26 mouse cellular contexts compared by ENCODE assay signal in genomic region chr10:95950194-95950593, GRCm38 (mm10). TPM values are rescaled to one million over a fixed set of nuclear protein-coding genes. Genes with fewer than 3 reads are reported as not detected.
A peak's percentile ranks its signal among the peaks of the same experiment; 100 is the strongest.
DNase-seq lines count a peak whose midpoint lies in the region; ATAC-seq and TF ChIP-seq lines count a peak whose summit lies in the region.
"Had no signal": no experiment of that assay in that cellular context is flagged by ENCODE, and none has a peak within 500 bp of the region (broad histone marks: within the 10 kb centered on the region; RNA-seq: fewer than 3 reads in every experiment).

No protein-coding gene starts in this region.

- H3K4me2 ChIP-seq in intestine, embryonic 15.5 days (replicated peaks) = no peak overlapping the region
- H3K4me2 ChIP-seq in intestine, postnatal 0 days (replicated peaks; ENCODE audit: low read depth) = peak overlapping the region; percentile 27; the same call in 1 of the 2 replicates
- H3K4me2 ChIP-seq: embryonic facial prominence, embryonic 13.5 days; embryonic facial prominence, embryonic 15.5 days; forebrain, embryonic 12.5 days had no signal

- H3K36me3 ChIP-seq in intestine, embryonic 15.5 days = no peaks in the 10 kb centered on the region
- no peaks in the 10 kb centered on the region for H3K36me3 ChIP-seq in intestine, postnatal 0 days (ENCODE audit: control insufficient read depth, insufficient read depth)
- H3K36me3 ChIP-seq: embryonic facial prominence, embryonic 13.5 days; embryonic facial prominence, embryonic 15.5 days; forebrain, embryonic 10.5 days; forebrain, embryonic 12.5 days had no signal

- H3K4me3 ChIP-seq in intestine, embryonic 15.5 days (replicated peaks) = no peak overlapping the region
- H3K4me3 ChIP-seq in intestine, postnatal 0 days (ENCODE audit: low read depth, low read length) = no peak overlapping the region
- H3K4me3 ChIP-seq: embryonic facial prominence, embryonic 13.5 days; embryonic facial prominence, embryonic 15.5 days; erythroblast, embryonic 14.5 days; forebrain, embryonic 10.5 days; forebrain, embryonic 12.5 days had no signal

- 0 out of 2 replicates have a peak, but pooled peaks cover 4% of the 10 kb centered on the region for H3K4me1 ChIP-seq in intestine, embryonic 15.5 days (replicated peaks)
- H3K4me1 ChIP-seq in intestine, postnatal 0 days (replicated peaks; ENCODE audit: control insufficient read depth, insufficient read depth, low read length) = 0 out of 2 replicates have a peak, but pooled peaks cover 3% of the 10 kb centered on the region
- H3K4me1 ChIP-seq: embryonic facial prominence, embryonic 13.5 days; embryonic facial prominence, embryonic 15.5 days; forebrain, embryonic 10.5 days; forebrain, embryonic 12.5 days had no signal

- peak; percentile 37 for DNase-seq in heart, adult 11 months
- DNase-seq in heart, postnatal 10 days = no peak
- DNase-seq in kidney, postnatal 10 days = no peak
- DNase-seq: adrenal gland, adult 8-10 months; adrenal gland, postnatal 14 days; adrenal gland, postnatal 36 days; B cell, adult 2 months; cerebellum, adult 11-12 months; cerebellum, adult 2 months; cerebellum, adult 9-10 months; cerebellum, postnatal 14 days; cerebellum, postnatal 36 days; embryo, embryonic 11 days had no signal

- no peak for TF ChIP-seq CTCF in intestine, postnatal 0 days (IDR thresholded peaks at IDR 0.05; ENCODE audit: low read depth)

- 67% methylated on average over 5 of the region's 5 CpGs for WGBS in intestine, embryonic 15.5 days
- 56% methylated on average over 5 of the region's 5 CpGs for WGBS in intestine, postnatal 0 days

- peak; percentile 59; the same call in 1 of the 2 replicates for ATAC-seq in intestine, embryonic 15.5 days
- ATAC-seq in intestine, postnatal 0 days = 0 out of 2 replicates have a peak, but pooled peaks have one; percentile 26
- ATAC-seq: activated CD4-positive, CD25-positive, alpha-beta regulatory T cell, adult 4 months; CD4-positive, CD25-positive, alpha-beta regulatory T cell, adult 4 months; forebrain, embryonic 14.5 days; forebrain, embryonic 16.5 days; Patski had no signal

- no peaks in the 10 kb centered on the region for H3K9me3 ChIP-seq in intestine, embryonic 15.5 days
- no peaks in the 10 kb centered on the region for H3K9me3 ChIP-seq in intestine, postnatal 0 days (ENCODE audit: control insufficient read depth)
- H3K9me3 ChIP-seq: embryonic facial prominence, embryonic 13.5 days; embryonic facial prominence, embryonic 15.5 days; forebrain, embryonic 10.5 days; forebrain, embryonic 12.5 days had no signal

- no peak overlapping the region for H3K9ac ChIP-seq in intestine, embryonic 15.5 days
- H3K9ac ChIP-seq in intestine, postnatal 0 days (ENCODE audit: low read depth, low read length) = no peak overlapping the region
- H3K9ac ChIP-seq: embryonic facial prominence, embryonic 13.5 days; embryonic facial prominence, embryonic 15.5 days; forebrain, embryonic 12.5 days had no signal

- no peak overlapping the region for H3K27ac ChIP-seq in intestine, embryonic 15.5 days
- H3K27ac ChIP-seq in intestine, postnatal 0 days (ENCODE audit: low read depth, low read length) = no peak overlapping the region
- H3K27ac ChIP-seq: embryonic facial prominence, embryonic 13.5 days; embryonic facial prominence, embryonic 15.5 days; forebrain, embryonic 10.5 days; forebrain, embryonic 12.5 days had no signal

- intact Hi-C loops in heart, postnatal 10 days (cut with DNase I) = no loop called here

- no peaks in the 10 kb centered on the region for H3K27me3 ChIP-seq in intestine, embryonic 15.5 days (replicated peaks)
- H3K27me3 ChIP-seq in intestine, postnatal 0 days (replicated peaks; ENCODE audit: control insufficient read depth, insufficient read depth, low read length) = no peaks in the 10 kb centered on the region
- H3K27me3 ChIP-seq: CH12.LX; embryonic facial prominence, embryonic 13.5 days; embryonic facial prominence, embryonic 15.5 days; forebrain, embryonic 12.5 days; Patski had no signal

RNA-seq across cellular contexts. Expression of gene Eea1, which starts 9.7 kb away (rescaled TPM):
- total RNA-seq in heart, postnatal 10 days (2021) = 10 to 100 TPM; 34.3 to 37.1 TPM
- 19.9 and 22.4 TPM in 2 replicates for polyA plus RNA-seq in intestine, embryonic 15.5 days (2015; fragmentation: Nextera tagmentation; extraction: Ambion mirVana)
- 20.6 and 21.3 TPM in 2 replicates for polyA plus RNA-seq in intestine, postnatal 0 days (2015; fragmentation: Nextera tagmentation; extraction: Ambion mirVana)
